Mouse (Mus musculus): ENCODE measurements around the gene C730034F03Rik. TPM values are rescaled to one million over a fixed set of nuclear protein-coding genes. Genes with fewer than 3 reads are reported as not detected.

C730034F03Rik gene
- polyA plus RNA-seq, 1 experiment, result 2.1 TPM

DNA sequence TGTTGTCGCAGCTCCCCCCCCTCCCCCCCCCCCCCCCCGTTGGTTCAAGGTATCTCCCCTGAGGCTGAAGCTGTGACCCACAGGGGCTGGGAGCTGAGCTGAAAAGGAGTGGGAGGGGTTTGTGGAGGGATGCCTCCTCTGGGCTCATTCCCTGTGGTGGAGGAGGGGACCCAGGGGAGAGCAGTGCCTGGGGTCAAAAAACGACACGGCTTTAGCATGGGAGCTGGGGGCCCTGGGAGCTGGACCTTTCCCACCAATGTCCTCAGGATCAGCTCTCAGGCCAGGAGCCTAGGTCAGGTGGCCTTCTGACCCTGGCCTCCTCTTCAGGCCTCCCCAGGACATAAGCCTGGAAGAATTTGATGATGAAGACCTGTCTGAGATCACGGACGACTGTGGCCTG is 25.5 kb downstream of the C730034F03Rik start:
- Histone ChIP-seq H3K4me3 (ENCODE audit: low read depth, low read length) (no peak overlapping the region), H3K27ac (ENCODE audit: insufficient read depth, low read length) (no peak overlapping the region), H3K9me3 (replicated peaks; ENCODE audit: control insufficient read depth, insufficient read depth, low read length, poor library complexity, severe bottlenecking) (no peaks in the 10 kb centered on the region), H3K36me3 (ENCODE audit: control insufficient read depth, insufficient read depth, low read length, poor library complexity, severe bottlenecking) (no peaks in the 10 kb centered on the region), H3K4me1 (ENCODE audit: control insufficient read depth, insufficient read depth, low read length) (peaks cover 2% of the 10 kb centered on the region), H3K9ac (ENCODE audit: low read depth, poor library complexity, severe bottlenecking) (no peak overlapping the region), H3K27me3 (ENCODE audit: control insufficient read depth, insufficient read depth, low read length, poor library complexity, severe bottlenecking) (no peaks in the 10 kb centered on the region)
- no peak for TF ChIP-seq POLR2A (IDR thresholded peaks at IDR 0.05; ENCODE audit: insufficient read depth, low read length)
- TF ChIP-seq CTCF (IDR thresholded peaks at IDR 0.05; ENCODE audit: low read depth, low read length), result no peak
- TF ChIP-seq EP300 (IDR thresholded peaks at IDR 0.05; ENCODE audit: insufficient read depth, low read depth, low read length), result no peak

DNA sequence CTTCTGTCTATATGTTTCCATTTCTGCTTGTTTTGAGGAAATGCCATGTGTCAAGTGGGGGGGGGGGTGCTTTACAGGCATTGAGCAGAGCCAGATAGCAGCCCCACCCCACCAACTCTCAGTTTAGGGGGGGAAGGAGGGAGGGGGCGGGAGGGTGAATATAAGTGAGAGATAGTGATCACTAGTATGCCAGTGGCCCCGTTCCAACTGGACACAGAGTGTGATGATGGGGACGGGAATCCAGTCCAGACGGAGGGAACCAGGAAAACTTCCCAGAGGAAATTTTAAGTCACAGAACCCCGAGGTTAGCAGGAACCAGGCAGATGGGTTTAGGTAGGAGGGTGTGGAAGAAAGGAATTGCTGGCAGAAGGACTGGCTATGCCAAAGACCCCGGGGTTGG is 26.3 kb downstream of the C730034F03Rik start:
- Histone ChIP-seq H3K27ac (ENCODE audit: insufficient read depth, low read length) (no peak overlapping the region), H3K4me3 (ENCODE audit: low read depth, low read length) (no peak overlapping the region), H3K36me3 (ENCODE audit: control insufficient read depth, insufficient read depth, low read length, poor library complexity, severe bottlenecking) (no peaks in the 10 kb centered on the region), H3K27me3 (ENCODE audit: control insufficient read depth, insufficient read depth, low read length, poor library complexity, severe bottlenecking) (no peaks in the 10 kb centered on the region), H3K9ac (ENCODE audit: low read depth, poor library complexity, severe bottlenecking) (no peak overlapping the region), H3K4me1 (ENCODE audit: control insufficient read depth, insufficient read depth, low read length) (peaks cover 2% of the 10 kb centered on the region), H3K9me3 (replicated peaks; ENCODE audit: control insufficient read depth, insufficient read depth, low read length, poor library complexity, severe bottlenecking) (no peaks in the 10 kb centered on the region)
- no peak for TF ChIP-seq POLR2A (IDR thresholded peaks at IDR 0.05; ENCODE audit: insufficient read depth, low read length)
- no peak for TF ChIP-seq CTCF (IDR thresholded peaks at IDR 0.05; ENCODE audit: low read depth, low read length)
- no peak for TF ChIP-seq EP300 (IDR thresholded peaks at IDR 0.05; ENCODE audit: insufficient read depth, low read depth, low read length)

DNA sequence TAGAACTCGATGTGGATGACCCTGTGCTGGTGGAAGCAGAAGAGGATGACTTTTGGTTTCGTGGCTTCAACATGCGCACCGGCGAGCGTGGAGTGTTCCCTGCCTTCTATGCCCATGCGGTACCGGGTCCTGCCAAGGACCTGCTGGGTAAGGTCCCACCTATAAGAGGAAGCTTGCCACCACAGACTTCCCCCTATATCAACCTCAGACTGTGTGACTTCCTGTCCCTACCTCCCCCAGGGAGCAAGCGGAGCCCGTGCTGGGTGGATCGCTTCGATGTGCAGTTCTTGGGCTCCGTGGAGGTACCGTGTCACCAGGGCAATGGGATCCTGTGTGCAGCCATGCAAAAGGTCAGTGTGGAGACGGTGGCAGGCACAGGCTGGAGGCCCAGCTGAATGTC is 29.6 kb downstream of the C730034F03Rik start:
- no peaks in the 10 kb centered on the region for H3K36me3 ChIP-seq (ENCODE audit: control insufficient read depth, insufficient read depth, low read length, poor library complexity, severe bottlenecking)
- TF ChIP-seq CTCF (IDR thresholded peaks at IDR 0.05; ENCODE audit: low read depth, low read length) (no peak), POLR2A (IDR thresholded peaks at IDR 0.05; ENCODE audit: insufficient read depth, low read length) (no peak), EP300 (IDR thresholded peaks at IDR 0.05; ENCODE audit: insufficient read depth, low read depth, low read length) (no peak)
- H3K27me3 ChIP-seq (ENCODE audit: control insufficient read depth, insufficient read depth, low read length, poor library complexity, severe bottlenecking), result no peaks in the 10 kb centered on the region

DNA sequence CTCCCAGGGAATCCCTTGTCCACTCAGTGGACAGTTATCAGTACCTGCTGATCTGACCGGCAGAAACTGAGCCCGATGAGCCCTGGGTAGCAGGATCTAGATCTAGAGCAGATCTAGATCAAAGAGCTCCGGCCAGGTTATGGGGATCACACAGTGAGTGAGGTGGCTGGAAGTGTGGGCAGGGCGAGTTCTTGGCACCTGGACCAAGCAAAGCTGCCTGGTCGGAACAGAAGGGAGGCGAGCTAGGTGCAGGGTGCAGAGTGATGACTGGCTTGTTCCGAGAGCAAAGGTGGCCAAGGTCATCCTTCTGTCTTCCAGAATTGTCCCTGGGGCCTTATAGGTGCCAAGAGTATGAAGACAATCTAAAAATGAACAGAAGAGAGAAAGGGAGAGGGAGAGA is 30.4 kb downstream of the C730034F03Rik start:
- no peak overlapping the region for H3K4me3 ChIP-seq (ENCODE audit: low read depth, low read length)

More for the DNA sequence above, 29.6 kb downstream of the C730034F03Rik start:
- H3K9me3 ChIP-seq (replicated peaks; ENCODE audit: control insufficient read depth, insufficient read depth, low read length, poor library complexity, severe bottlenecking), result no peaks in the 10 kb centered on the region
- H3K4me1 ChIP-seq (ENCODE audit: control insufficient read depth, insufficient read depth, low read length), result peaks cover 2% of the 10 kb centered on the region
- H3K4me3 ChIP-seq (ENCODE audit: low read depth, low read length), result no peak overlapping the region
- no peak overlapping the region for H3K27ac ChIP-seq (ENCODE audit: insufficient read depth, low read length)
- H3K9ac ChIP-seq (ENCODE audit: low read depth, poor library complexity, severe bottlenecking), result no peak overlapping the region

DNA sequence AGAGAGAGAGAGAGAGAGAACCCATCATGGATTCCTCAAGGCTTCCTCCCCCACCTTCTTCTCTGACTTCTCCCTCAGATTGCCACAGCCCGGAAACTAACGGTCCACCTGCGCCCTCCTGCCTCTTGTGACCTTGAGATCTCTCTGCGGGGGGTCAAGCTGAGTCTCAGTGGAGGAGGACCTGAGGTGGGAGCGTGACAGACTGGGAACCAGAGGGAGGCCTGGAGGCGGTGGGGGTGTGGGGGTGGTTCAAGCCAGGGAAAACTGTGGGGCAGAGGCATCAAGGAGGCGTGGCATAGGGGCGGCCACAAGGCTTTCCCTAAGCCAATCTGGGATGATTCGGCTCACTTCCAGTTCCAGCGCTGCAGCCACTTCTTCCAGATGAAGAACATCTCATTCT is 30.9 kb downstream of the C730034F03Rik start:
- no peaks in the 10 kb centered on the region for H3K27me3 ChIP-seq (ENCODE audit: control insufficient read depth, insufficient read depth, low read length, poor library complexity, severe bottlenecking)
- no peaks in the 10 kb centered on the region for H3K36me3 ChIP-seq (ENCODE audit: control insufficient read depth, insufficient read depth, low read length, poor library complexity, severe bottlenecking)
- no peak overlapping the region for H3K27ac ChIP-seq (ENCODE audit: insufficient read depth, low read length)
- H3K4me1 ChIP-seq (ENCODE audit: control insufficient read depth, insufficient read depth, low read length), result no peaks in the 10 kb centered on the region
- no peaks in the 10 kb centered on the region for H3K9me3 ChIP-seq (replicated peaks; ENCODE audit: control insufficient read depth, insufficient read depth, low read length, poor library complexity, severe bottlenecking)
- TF ChIP-seq CTCF (IDR thresholded peaks at IDR 0.05; ENCODE audit: low read depth, low read length) (no peak), EP300 (IDR thresholded peaks at IDR 0.05; ENCODE audit: insufficient read depth, low read depth, low read length) (no peak), POLR2A (IDR thresholded peaks at IDR 0.05; ENCODE audit: insufficient read depth, low read length) (no peak)
- H3K4me3 ChIP-seq (ENCODE audit: low read depth, low read length), result no peak overlapping the region
- H3K9ac ChIP-seq (ENCODE audit: low read depth, poor library complexity, severe bottlenecking), result no peak overlapping the region

More for the DNA sequence above, 30.4 kb downstream of the C730034F03Rik start:
- H3K9ac ChIP-seq (ENCODE audit: low read depth, poor library complexity, severe bottlenecking), result no peak overlapping the region
- no peak overlapping the region for H3K27ac ChIP-seq (ENCODE audit: insufficient read depth, low read length)
- TF ChIP-seq CTCF (IDR thresholded peaks at IDR 0.05; ENCODE audit: low read depth, low read length) (no peak), EP300 (IDR thresholded peaks at IDR 0.05; ENCODE audit: insufficient read depth, low read depth, low read length) (no peak), POLR2A (IDR thresholded peaks at IDR 0.05; ENCODE audit: insufficient read depth, low read length) (no peak)
- H3K4me1 ChIP-seq (ENCODE audit: control insufficient read depth, insufficient read depth, low read length), result peaks cover 2% of the 10 kb centered on the region
- H3K9me3 ChIP-seq (replicated peaks; ENCODE audit: control insufficient read depth, insufficient read depth, low read length, poor library complexity, severe bottlenecking), result no peaks in the 10 kb centered on the region
- no peaks in the 10 kb centered on the region for H3K27me3 ChIP-seq (ENCODE audit: control insufficient read depth, insufficient read depth, low read length, poor library complexity, severe bottlenecking)
- H3K36me3 ChIP-seq (ENCODE audit: control insufficient read depth, insufficient read depth, low read length, poor library complexity, severe bottlenecking), result no peaks in the 10 kb centered on the region

DNA sequence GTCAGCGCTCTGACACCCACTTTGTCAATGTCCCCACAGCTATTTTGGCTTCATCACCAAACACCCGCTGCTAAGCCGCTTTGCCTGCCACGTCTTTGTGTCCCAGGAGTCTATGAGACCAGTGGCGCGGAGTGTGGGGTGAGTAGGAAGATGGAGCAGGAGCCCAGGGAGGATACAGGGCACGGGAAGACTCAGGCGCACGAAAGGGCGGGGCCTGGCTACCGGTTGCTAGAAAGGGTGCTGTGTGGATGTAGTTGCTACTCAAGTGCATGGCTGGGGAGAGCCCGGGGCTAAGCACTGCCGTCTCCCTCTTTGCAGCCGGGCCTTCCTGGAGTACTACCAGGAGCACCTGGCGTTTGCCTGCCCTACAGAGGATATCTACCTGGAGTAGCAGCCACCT is 31.9 kb downstream of the C730034F03Rik start:
- TF ChIP-seq CTCF (IDR thresholded peaks at IDR 0.05; ENCODE audit: low read depth, low read length) (no peak), EP300 (IDR thresholded peaks at IDR 0.05; ENCODE audit: insufficient read depth, low read depth, low read length) (no peak), POLR2A (IDR thresholded peaks at IDR 0.05; ENCODE audit: insufficient read depth, low read length) (no peak)
- no peaks in the 10 kb centered on the region for H3K36me3 ChIP-seq (ENCODE audit: control insufficient read depth, insufficient read depth, low read length, poor library complexity, severe bottlenecking)
- H3K27ac ChIP-seq (ENCODE audit: insufficient read depth, low read length), result no peak overlapping the region
- H3K27me3 ChIP-seq (ENCODE audit: control insufficient read depth, insufficient read depth, low read length, poor library complexity, severe bottlenecking), result no peaks in the 10 kb centered on the region
- no peak overlapping the region for H3K9ac ChIP-seq (ENCODE audit: low read depth, poor library complexity, severe bottlenecking)
- no peaks in the 10 kb centered on the region for H3K4me1 ChIP-seq (ENCODE audit: control insufficient read depth, insufficient read depth, low read length)
- H3K4me3 ChIP-seq (ENCODE audit: low read depth, low read length), result no peak overlapping the region
- H3K9me3 ChIP-seq (replicated peaks; ENCODE audit: control insufficient read depth, insufficient read depth, low read length, poor library complexity, severe bottlenecking), result no peaks in the 10 kb centered on the region
